Mouse (Mus musculus): ENCODE results near the gene Nfia. TPM values are rescaled to one million over a fixed set of nuclear protein-coding genes. Genes with fewer than 3 reads are reported as not detected.

The Nfia gene
- total RNA-seq, 1 experiment = 0.27 TPM

GRCm38 (mm10) chr4:98104161-98104560, 331.6 kb downstream of the Nfia start:
- Histone ChIP-seq H3K9me3 (ENCODE audit: control insufficient read depth, insufficient read depth, low read depth, low read length) (no peaks in the 10 kb centered on the region), H3K27ac (ENCODE audit: insufficient read depth, low read depth, low read length, poor library complexity, severe bottlenecking) (no peak overlapping the region), H3K9ac (ENCODE audit: insufficient read depth, low read depth, low read length, poor library complexity, severe bottlenecking) (no peak overlapping the region), H3K4me3 (ENCODE audit: insufficient read depth in 1 of 2, low read depth in 1 of 2, low read length in 2 of 2, poor library complexity in 1 of 2, severe bottlenecking in 1 of 2) (no peak overlapping the region), H3K36me3 (ENCODE audit: control insufficient read depth, insufficient read depth, low read length, poor library complexity, severe bottlenecking) (no peaks in the 10 kb centered on the region), H3K4me1 (ENCODE audit: control insufficient read depth in 2 of 2, insufficient read depth in 2 of 2, low read length in 2 of 2, poor library complexity in 1 of 2) (no peaks in the 10 kb centered on the region; a peak in 1 of 4 replicates)
- in situ Hi-C loops (cut with MboI; ENCODE audit: low sequenced_read_pairs in 2 of 2, unreplicated experiment in 2 of 2) = no loop called here
- no peak for DNase-seq (ENCODE audit: low read depth, low spot score)
- TF ChIP-seq ZC3H11A (IDR thresholded peaks at IDR 0.05; ENCODE audit: borderline replicate concordance, low read depth, low read length) = no peak
- no peak for TF ChIP-seq MAFK (IDR thresholded peaks at IDR 0.05; ENCODE audit: insufficient read depth, low read depth, low read length)
- no peak for TF ChIP-seq HCFC1 (IDR thresholded peaks at IDR 0.05; ENCODE audit: borderline replicate concordance, insufficient read depth, low read length)
- TF ChIP-seq CHD2 (IDR thresholded peaks at IDR 0.05; ENCODE audit: low read depth, low read length) = no peak
- no peak for TF ChIP-seq ZNF384 (IDR thresholded peaks at IDR 0.05; ENCODE audit: low read depth, low read length)

- Histone ChIP-seq H3K4me1 (ENCODE audit: control insufficient read depth in 2 of 2, insufficient read depth in 2 of 2, low read length in 2 of 2, poor library complexity in 1 of 2) (no peaks in the 10 kb centered on the region; a peak in 1 of 4 replicates), H3K36me3 (ENCODE audit: control insufficient read depth, insufficient read depth, low read length, poor library complexity, severe bottlenecking) (no peaks in the 10 kb centered on the region), H3K27ac (ENCODE audit: insufficient read depth, low read depth, low read length, poor library complexity, severe bottlenecking) (no peak overlapping the region), H3K9ac (ENCODE audit: insufficient read depth, low read depth, low read length, poor library complexity, severe bottlenecking) (no peak overlapping the region), H3K4me3 (ENCODE audit: insufficient read depth in 1 of 2, low read depth in 1 of 2, low read length in 2 of 2, poor library complexity in 1 of 2, severe bottlenecking in 1 of 2) (no peak overlapping the region), H3K9me3 (ENCODE audit: control insufficient read depth, insufficient read depth, low read depth, low read length) (no peaks in the 10 kb centered on the region)
- in situ Hi-C loops (cut with MboI; ENCODE audit: low sequenced_read_pairs in 2 of 2, unreplicated experiment in 2 of 2) = no loop called here
- no peak for DNase-seq (ENCODE audit: low read depth, low spot score)
- TF ChIP-seq CHD2 (IDR thresholded peaks at IDR 0.05; ENCODE audit: low read depth, low read length) (no peak), ZNF384 (IDR thresholded peaks at IDR 0.05; ENCODE audit: low read depth, low read length) (no peak), HCFC1 (IDR thresholded peaks at IDR 0.05; ENCODE audit: borderline replicate concordance, insufficient read depth, low read length) (no peak), ZC3H11A (IDR thresholded peaks at IDR 0.05; ENCODE audit: borderline replicate concordance, low read depth, low read length) (no peak), MAFK (IDR thresholded peaks at IDR 0.05; ENCODE audit: insufficient read depth, low read depth, low read length) (no peak)
Observed at GRCm38 (mm10) chr4:98104911-98105702, 332.6 kb downstream of the Nfia start.

- Histone ChIP-seq H3K4me1 (ENCODE audit: control insufficient read depth in 2 of 2, insufficient read depth in 2 of 2, low read length in 2 of 2, poor library complexity in 1 of 2) (no peaks in the 10 kb centered on the region; a peak in 1 of 4 replicates), H3K36me3 (ENCODE audit: control insufficient read depth, insufficient read depth, low read length, poor library complexity, severe bottlenecking) (no peaks in the 10 kb centered on the region), H3K4me3 (ENCODE audit: insufficient read depth in 1 of 2, low read depth in 1 of 2, low read length in 2 of 2, poor library complexity in 1 of 2, severe bottlenecking in 1 of 2) (no peak overlapping the region), H3K27ac (ENCODE audit: insufficient read depth, low read depth, low read length, poor library complexity, severe bottlenecking) (no peak overlapping the region), H3K9ac (ENCODE audit: insufficient read depth, low read depth, low read length, poor library complexity, severe bottlenecking) (no peak overlapping the region), H3K9me3 (ENCODE audit: control insufficient read depth, insufficient read depth, low read depth, low read length) (no peaks in the 10 kb centered on the region)
- DNase-seq (ENCODE audit: low read depth, low spot score) = no peak
- TF ChIP-seq CHD2 (IDR thresholded peaks at IDR 0.05; ENCODE audit: low read depth, low read length) = no peak
- no peak for TF ChIP-seq ZNF384 (IDR thresholded peaks at IDR 0.05; ENCODE audit: low read depth, low read length)
- TF ChIP-seq ZC3H11A (IDR thresholded peaks at IDR 0.05; ENCODE audit: borderline replicate concordance, low read depth, low read length) = no peak
- TF ChIP-seq MAFK (IDR thresholded peaks at IDR 0.05; ENCODE audit: insufficient read depth, low read depth, low read length) = no peak
- no peak for TF ChIP-seq HCFC1 (IDR thresholded peaks at IDR 0.05; ENCODE audit: borderline replicate concordance, insufficient read depth, low read length)
- in situ Hi-C loops (cut with MboI; ENCODE audit: low sequenced_read_pairs in 2 of 2, unreplicated experiment in 2 of 2) = no loop called here
Observed at GRCm38 (mm10) chr4:98105971-98106370, 333.4 kb downstream of the Nfia start.

- DNase-seq (ENCODE audit: low read depth, low spot score) = no peak
- no peak overlapping the region for H3K4me3 ChIP-seq (ENCODE audit: insufficient read depth in 1 of 2, low read depth in 1 of 2, low read length in 2 of 2, poor library complexity in 1 of 2, severe bottlenecking in 1 of 2)
- no peaks in the 10 kb centered on the region for H3K9me3 ChIP-seq (ENCODE audit: control insufficient read depth, insufficient read depth, low read depth, low read length)
- H3K27ac ChIP-seq (ENCODE audit: insufficient read depth, low read depth, low read length, poor library complexity, severe bottlenecking) = no peak overlapping the region
- in situ Hi-C loops (cut with MboI; ENCODE audit: low sequenced_read_pairs in 2 of 2, unreplicated experiment in 2 of 2) = no loop called here
- no peaks in the 10 kb centered on the region for H3K36me3 ChIP-seq (ENCODE audit: control insufficient read depth, insufficient read depth, low read length, poor library complexity, severe bottlenecking)
- H3K4me1 ChIP-seq (ENCODE audit: control insufficient read depth in 2 of 2, insufficient read depth in 2 of 2, low read length in 2 of 2, poor library complexity in 1 of 2) = no peaks in the 10 kb centered on the region; a peak in 1 of 4 replicates
- H3K9ac ChIP-seq (ENCODE audit: insufficient read depth, low read depth, low read length, poor library complexity, severe bottlenecking) = no peak overlapping the region
- TF ChIP-seq MAFK (IDR thresholded peaks at IDR 0.05; ENCODE audit: insufficient read depth, low read depth, low read length) = peak; percentile 96
- no peak for TF ChIP-seq ZC3H11A (IDR thresholded peaks at IDR 0.05; ENCODE audit: borderline replicate concordance, low read depth, low read length)
- TF ChIP-seq HCFC1 (IDR thresholded peaks at IDR 0.05; ENCODE audit: borderline replicate concordance, insufficient read depth, low read length) = no peak
Observed at GRCm38 (mm10) chr4:98106445-98107092, 334.0 kb downstream of the Nfia start.

Measured in ES-E14 (cell line).